Mouse (Mus musculus) T-helper 1 cell (primary cell): Measurements from ENCODE around the gene Blm.

Experiments
- in situ Hi-C: fragments of 300-600 bp; cut with MboI, MseI; formaldehyde crosslinking; loops from one replicate; pipeline ENCODE4 v1.15.1; 2025; ENCODE audit warnings: high pct_unique_total_duplicates

The Blm gene

GRCm38 (mm10) chr7:80440685-80441084 is 94.2 kb downstream of the Blm start:
- in situ Hi-C loops: no loop called here

GRCm38 (mm10) chr7:80439789-80440488 is 95.0 kb downstream of the Blm start:
- in situ Hi-C loops: no loop called here

GRCm38 (mm10) chr7:80439032-80439760 is 95.7 kb downstream of the Blm start:
- in situ Hi-C loops: no loop called here

- in situ Hi-C loops: no loop called here
These were observed 98.3 kb downstream of the Blm start for GRCm38 (mm10) chr7:80436571-80436970.

GRCm38 (mm10) chr7:80435594-80435993 is 99.3 kb downstream of the Blm start:
- in situ Hi-C loops: no loop called here

GRCm38 (mm10) chr7:80429661-80430060 is 105.3 kb downstream of the Blm start:
- in situ Hi-C loops: no loop called here

- in situ Hi-C loops: no loop called here
These were observed 107.2 kb downstream of the Blm start for GRCm38 (mm10) chr7:80427730-80428129.

GRCm38 (mm10) chr7:80426363-80426762 is 108.6 kb downstream of the Blm start:
- in situ Hi-C loops: no loop called here

GRCm38 (mm10) chr7:80424722-80425121 is 110.2 kb downstream of the Blm start:
- in situ Hi-C loops: no loop called here

GRCm38 (mm10) chr7:80422759-80423480 is 112.0 kb downstream of the Blm start:
- in situ Hi-C loops: no loop called here

- in situ Hi-C loops: no loop called here
These were observed 113.3 kb downstream of the Blm start for GRCm38 (mm10) chr7:80421576-80421975.

GRCm38 (mm10) chr7:80420586-80420985 is 114.3 kb downstream of the Blm start:
- in situ Hi-C loops: no loop called here

GRCm38 (mm10) chr7:80419278-80419677 is 115.6 kb downstream of the Blm start:
- in situ Hi-C loops: loop anchor here (10.0 kb wide), 1 partner anchor 1524 kb away; the partner anchor contains the start of gene Aen

- in situ Hi-C loops: loop anchor here (10.0 kb wide), 1 partner anchor 1523 kb away; the partner anchor contains the start of gene Aen
These were observed 116.9 kb downstream of the Blm start for GRCm38 (mm10) chr7:80418036-80418435.

GRCm38 (mm10) chr7:80417601-80418000 is 117.3 kb downstream of the Blm start:
- in situ Hi-C loops: loop anchor here (10.0 kb wide), 1 partner anchor 1523 kb away; the partner anchor contains the start of gene Aen

- in situ Hi-C loops: loop anchor here (10.0 kb wide), 1 partner anchor 1522 kb away; the partner anchor contains the start of gene Aen
These were observed 118.0 kb downstream of the Blm start for GRCm38 (mm10) chr7:80416969-80417368.

GRCm38 (mm10) chr7:80414303-80414855 is 120.5 kb downstream of the Blm start:
- in situ Hi-C loops: loop anchor here (10.0 kb wide), 1 partner anchor 1520 kb away; the partner anchor contains the start of gene Aen

GRCm38 (mm10) chr7:80413512-80414302 is 121.2 kb downstream of the Blm start:
- in situ Hi-C loops: loop anchor here (10.0 kb wide), 1 partner anchor 1519 kb away; the partner anchor contains the start of gene Aen

GRCm38 (mm10) chr7:80412781-80413180 is 122.1 kb downstream of the Blm start:
- in situ Hi-C loops: loop anchor here (10.0 kb wide), 1 partner anchor 1518 kb away; the partner anchor contains the start of gene Aen

- in situ Hi-C loops: loop anchor here (10.0 kb wide), 1 partner anchor 1517 kb away; the partner anchor contains the start of gene Aen
These were observed 122.6 kb downstream of the Blm start for GRCm38 (mm10) chr7:80412279-80412678.
